Mouse (Mus musculus): ENCODE data around the gene Gsx1.

The Gsx1 gene

GRCm38 (mm10) chr5:147204905-147205304 lies 16.4 kb downstream of the Gsx1 start:
- no peak for DNase-seq (ENCODE audit: low spot score in 2 of 2)

- DNase-seq (ENCODE audit: low spot score in 2 of 2): no peak
Measured at GRCm38 (mm10) chr5:147207852-147208251, 19.4 kb downstream of the Gsx1 start.

GRCm38 (mm10) chr5:147208471-147208870 lies 20.0 kb downstream of the Gsx1 start:
- no peak for DNase-seq (ENCODE audit: low spot score in 2 of 2)

GRCm38 (mm10) chr5:147227354-147228112 lies 39.0 kb downstream of the Gsx1 start:
- DNase-seq (ENCODE audit: low spot score in 2 of 2): peak; percentile 39 to 77

- no peak for DNase-seq (ENCODE audit: low spot score in 2 of 2)
Measured at GRCm38 (mm10) chr5:147235406-147236309, 47.2 kb downstream of the Gsx1 start.

Measured in frontal cortex, postnatal 10 days (tissue).